Mouse (Mus musculus) heart, embryonic 15.5 days (tissue): ENCODE measurements around the gene I0C0044D17Rik. TPM values are rescaled to one million over a fixed set of nuclear protein-coding genes. Genes with fewer than 3 reads are reported as not detected.
A peak's percentile ranks its signal among the peaks of the same experiment; 100 is the strongest.

Experiments
- ATAC-seq: fragments of 200-750 bp; cut with Nextera tagmentation; replicated peaks from 2 replicates; pipeline ENCODE4 v1.8.0; 2017; ENCODE audit warnings: low read depth, moderate TSS enrichment; ENCODE audit not compliant: insufficient number of reproducible peaks, insufficient read depth, low FRiP score
- H3K27ac ChIP-seq: fragments of 300-500 bp; sonication (generic); 2 replicates; pipeline ENCODE4 v1.5.1; 2015; ENCODE audit warnings: mild to moderate bottlenecking, inconsistent platforms
- H3K27me3 ChIP-seq: fragments of 300-500 bp; sonication (generic); 2 replicates; pipeline ENCODE4 v1.6.1; 2015; ENCODE audit warnings: inconsistent platforms
- H3K36me3 ChIP-seq: fragments of 300-500 bp; sonication (generic); 2 replicates; pipeline ENCODE4 v1.6.1; 2015; ENCODE audit warnings: mild to moderate bottlenecking, inconsistent platforms
- H3K4me1 ChIP-seq: fragments of 300-500 bp; sonication (generic); replicated peaks from 2 replicates; pipeline ENCODE4 v1.6.1; 2015; ENCODE audit warnings: inconsistent platforms
- H3K4me2 ChIP-seq: fragments of 300-500 bp; sonication (generic); 2 replicates; pipeline ENCODE4 v1.6.1; 2015; ENCODE audit warnings: inconsistent platforms, mild to moderate bottlenecking, moderate library complexity
- H3K4me3 ChIP-seq: fragments of 300-500 bp; sonication (generic); 2 replicates; pipeline ENCODE4 v1.5.1; 2015; ENCODE audit warnings: mild to moderate bottlenecking, inconsistent platforms
- H3K9ac ChIP-seq: fragments of 300-500 bp; sonication (generic); 2 replicates; pipeline ENCODE4 v1.6.1; 2015; ENCODE audit warnings: mild to moderate bottlenecking, inconsistent platforms
- H3K9me3 ChIP-seq: fragments of 300-500 bp; sonication (generic); replicated peaks from 2 replicates; pipeline ENCODE4 v1.6.1; 2016; ENCODE audit warnings: inconsistent platforms
- WGBS: fragments of 180-500 bp; shearing (Covaris S2); methylation state at CpG from one replicate; pipeline ENCODE4 v1.1.7; 2015; ENCODE audit warnings: mixed read lengths; 5-methylcytosine and 5-hydroxymethylcytosine counted together
- polyA plus RNA-seq: library from polyadenylated mRNA; unstranded; fragments of >200 nt; fragmentation: Nextera tagmentation; extraction: Ambion mirVana; gene quantifications from 2 replicates; pipeline ENCODE4 v1.2.1, GENCODE M21; 2015

I0C0044D17Rik gene
- polyA plus RNA-seq, 1 experiment from 2014 or later: not detected

DNA sequence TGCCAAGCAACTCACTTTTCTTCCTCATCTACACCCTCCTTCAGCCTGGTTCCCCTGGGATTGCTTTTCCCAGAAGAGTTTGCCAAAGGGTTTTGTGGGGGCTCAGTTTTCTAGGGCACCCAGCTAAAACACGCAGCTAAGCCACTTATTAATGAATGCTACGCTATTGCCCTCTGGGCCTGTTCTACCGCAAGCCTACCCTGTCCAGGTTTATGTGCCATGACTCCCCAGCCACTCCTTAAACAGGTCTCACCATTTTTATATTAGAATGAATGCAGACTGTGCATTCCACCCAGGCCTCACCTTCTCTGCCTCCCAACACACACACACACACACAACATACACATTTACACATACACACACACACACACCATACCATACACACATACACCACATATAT is 593 bp downstream of the I0C0044D17Rik start:
- H3K27me3 ChIP-seq: peaks cover 8% of the 10 kb centered on the region; the same call in 1 of the 2 replicates
- H3K4me1 ChIP-seq: peaks cover 6% of the 10 kb centered on the region
- H3K27ac ChIP-seq: no peak overlapping the region
- H3K9me3 ChIP-seq: no peaks in the 10 kb centered on the region
- H3K4me3 ChIP-seq: no peak overlapping the region
- no peak for ATAC-seq
- no peak overlapping the region for H3K4me2 ChIP-seq
- 87% methylated on average over 3 of the region's 3 CpGs for WGBS
- H3K9ac ChIP-seq: no peak overlapping the region
- H3K36me3 ChIP-seq: no peaks in the 10 kb centered on the region

- Histone ChIP-seq H3K9ac (no peak overlapping the region), H3K4me2 (no peak overlapping the region), H3K4me1 (peaks cover 9% of the 10 kb centered on the region), H3K36me3 (no peaks in the 10 kb centered on the region), H3K27ac (no peak overlapping the region), H3K27me3 (peaks cover 8% of the 10 kb centered on the region; the same call in 1 of the 2 replicates), H3K9me3 (no peaks in the 10 kb centered on the region), H3K4me3 (no peak overlapping the region)
- WGBS: 51% methylated on average over 3 of the region's 3 CpGs
- ATAC-seq: no peak
Observed at GRCm38 (mm10) chr4:98822478-98822877, 1.2 kb downstream of the I0C0044D17Rik start.

- Histone ChIP-seq H3K36me3 (no peaks in the 10 kb centered on the region), H3K27ac (no peak overlapping the region), H3K27me3 (peaks cover 31% of the 10 kb centered on the region), H3K9ac (no peak overlapping the region), H3K4me3 (no peak overlapping the region), H3K4me1 (peaks cover 15% of the 10 kb centered on the region), H3K4me2 (no peak overlapping the region), H3K9me3 (no peaks in the 10 kb centered on the region)
- no peak for ATAC-seq
- 70% methylated on average over 10 of the region's 10 CpGs for WGBS
Observed at GRCm38 (mm10) chr4:98819216-98819755, 4.4 kb downstream of the I0C0044D17Rik start.

GRCm38 (mm10) chr4:98817184-98817911 is 6.3 kb downstream of the I0C0044D17Rik start, which contains the start of gene Kank4:
Gene Kank4, minus strand, starts transcription at chr4:98817537.
- WGBS: under 1% methylated on average over 65 of the region's 72 CpGs
- peak within 1 kb of the TSS; percentile 52 for H3K27ac ChIP-seq
- H3K27me3 ChIP-seq: peaks cover 31% of the 10 kb centered on the region
- H3K4me1 ChIP-seq: peaks cover 15% of the 10 kb centered on the region
- peak within 1 kb of the TSS; percentile 68 for H3K4me3 ChIP-seq
- H3K9me3 ChIP-seq: no peaks in the 10 kb centered on the region
- H3K9ac ChIP-seq: peak within 1 kb of the TSS; percentile 72
- H3K4me2 ChIP-seq: peak within 1 kb of the TSS; percentile 98
- no peaks in the 10 kb centered on the region for H3K36me3 ChIP-seq
- ATAC-seq: peak; percentile 73

- ATAC-seq: no peak; the same call in 1 of the 2 replicates
- Histone ChIP-seq H3K4me1 (peaks cover 15% of the 10 kb centered on the region), H3K36me3 (no peaks in the 10 kb centered on the region), H3K4me2 (peak overlapping the region; percentile 98), H3K4me3 (peak overlapping the region; percentile 68), H3K27me3 (peaks cover 31% of the 10 kb centered on the region), H3K9ac (peak overlapping the region; percentile 72), H3K9me3 (no peaks in the 10 kb centered on the region), H3K27ac (peak overlapping the region; percentile 35; the same call in 1 of the 2 replicates)
- WGBS: 3% methylated on average over 14 of the region's 14 CpGs
Observed at GRCm38 (mm10) chr4:98816807-98817183, 6.8 kb downstream of the I0C0044D17Rik start.

DNA sequence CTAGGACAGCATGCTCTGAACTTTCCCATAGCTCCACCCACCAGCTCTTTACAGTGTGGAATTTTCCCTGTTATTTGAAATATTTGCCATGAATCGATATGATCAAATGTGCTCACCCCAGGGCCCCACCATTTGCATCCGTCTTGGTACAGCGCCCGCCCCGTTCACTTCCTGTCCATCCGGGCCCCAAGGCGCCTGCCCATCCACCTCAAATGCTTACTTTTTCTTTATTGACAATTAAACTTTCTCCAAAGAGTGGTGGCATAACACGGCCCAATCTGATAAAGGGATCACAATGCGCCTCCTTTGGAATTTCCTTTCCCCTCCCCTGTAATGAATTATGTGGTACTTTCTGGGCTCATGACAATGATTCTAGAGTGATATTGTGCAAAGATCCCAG is 17.3 kb downstream of the I0C0044D17Rik start:
- no peak overlapping the region for H3K4me3 ChIP-seq
- no peak overlapping the region for H3K9ac ChIP-seq
- ATAC-seq: no peak
- no peaks in the 10 kb centered on the region for H3K36me3 ChIP-seq
- no peaks in the 10 kb centered on the region for H3K27me3 ChIP-seq
- H3K4me2 ChIP-seq: no peak overlapping the region
- no peaks in the 10 kb centered on the region for H3K9me3 ChIP-seq
- H3K27ac ChIP-seq: no peak overlapping the region
- H3K4me1 ChIP-seq: peaks cover 8% of the 10 kb centered on the region
- WGBS: 75% methylated on average over 9 of the region's 9 CpGs

DNA sequence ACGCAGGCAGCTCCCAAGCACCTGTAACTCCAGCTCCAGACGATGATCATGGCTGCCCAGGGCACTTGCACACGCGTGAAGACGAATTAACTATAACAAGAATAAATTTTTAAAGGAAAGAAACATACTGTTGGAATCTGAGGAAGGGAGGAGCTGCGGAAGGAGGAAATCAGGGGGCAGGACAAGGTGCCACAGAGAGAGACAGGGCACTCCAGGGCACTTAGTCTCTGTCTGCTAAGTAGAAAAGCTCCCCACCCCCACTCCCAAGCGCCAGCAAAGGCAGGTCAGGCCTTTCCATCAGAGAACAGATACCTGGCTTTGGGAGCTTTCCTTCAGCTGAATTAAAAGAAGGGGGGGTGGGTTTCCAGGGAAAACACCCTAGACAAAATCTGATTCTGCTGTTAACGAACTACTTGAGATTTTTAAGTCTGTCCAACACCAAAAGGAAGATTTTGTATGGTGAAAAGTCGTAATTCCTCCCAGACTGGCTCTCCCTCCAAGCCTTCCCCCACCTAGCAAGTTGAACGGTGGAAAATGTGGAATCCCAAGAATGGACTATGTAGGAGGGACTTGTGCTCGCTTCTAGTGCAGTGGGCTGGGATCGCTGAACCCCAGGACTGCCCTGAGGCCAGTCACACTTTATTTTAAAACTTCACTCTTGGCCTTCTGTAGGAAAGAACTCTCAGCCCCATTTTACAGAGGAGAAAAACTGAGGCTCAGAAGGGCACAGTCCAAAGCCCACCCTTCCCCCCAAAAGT is 18.2 kb downstream of the I0C0044D17Rik start:
- no peak overlapping the region for H3K4me3 ChIP-seq
- no peaks in the 10 kb centered on the region for H3K36me3 ChIP-seq
- peaks cover 11% of the 10 kb centered on the region for H3K4me1 ChIP-seq
- H3K27ac ChIP-seq: no peak overlapping the region
- ATAC-seq: no peak
- no peak overlapping the region for H3K9ac ChIP-seq
- no peaks in the 10 kb centered on the region for H3K9me3 ChIP-seq
- H3K27me3 ChIP-seq: no peaks in the 10 kb centered on the region
- no peak overlapping the region for H3K4me2 ChIP-seq
- WGBS: 48% methylated on average over 12 of the region's 12 CpGs

- H3K27me3 ChIP-seq: no peaks in the 10 kb centered on the region
- no peaks in the 10 kb centered on the region for H3K9me3 ChIP-seq
- no peaks in the 10 kb centered on the region for H3K36me3 ChIP-seq
- no peak overlapping the region for H3K9ac ChIP-seq
- H3K27ac ChIP-seq: no peak overlapping the region
- WGBS: 77% methylated on average over 7 of the region's 7 CpGs
- no peak overlapping the region for H3K4me3 ChIP-seq
- peaks cover 11% of the 10 kb centered on the region for H3K4me1 ChIP-seq
- no peak overlapping the region for H3K4me2 ChIP-seq
- ATAC-seq: no peak
Observed at GRCm38 (mm10) chr4:98804476-98805134, 19.0 kb downstream of the I0C0044D17Rik start.

GRCm38 (mm10) chr4:98801775-98802174 is 21.9 kb downstream of the I0C0044D17Rik start:
- ATAC-seq: no peak
- no peak overlapping the region for H3K4me3 ChIP-seq
- H3K9me3 ChIP-seq: no peaks in the 10 kb centered on the region
- H3K4me2 ChIP-seq: no peak overlapping the region
- WGBS: 82% methylated on average over 11 of the region's 11 CpGs
- no peak overlapping the region for H3K9ac ChIP-seq
- no peak overlapping the region for H3K27ac ChIP-seq
- peaks cover 21% of the 10 kb centered on the region for H3K4me1 ChIP-seq
- no peaks in the 10 kb centered on the region for H3K36me3 ChIP-seq
- no peaks in the 10 kb centered on the region for H3K27me3 ChIP-seq

DNA sequence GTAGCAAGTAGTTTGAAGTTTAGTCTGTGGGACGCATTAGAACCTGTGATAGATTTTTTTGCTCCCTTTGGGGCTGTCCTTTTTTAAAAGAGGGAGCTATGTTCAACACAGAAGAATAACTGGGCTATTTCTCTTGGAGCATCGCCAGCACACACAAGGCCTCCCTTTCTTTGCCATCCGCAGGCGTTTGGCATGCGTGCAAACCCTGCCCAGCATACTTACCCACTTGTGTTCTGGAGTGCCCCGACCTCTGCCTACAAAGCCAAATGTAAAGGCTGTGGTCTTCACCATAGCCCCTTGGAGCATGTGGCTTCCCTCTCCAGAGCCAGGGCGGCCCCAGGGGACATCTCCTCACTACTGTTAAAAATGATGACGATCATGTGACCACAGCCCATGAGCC is 22.8 kb downstream of the I0C0044D17Rik start:
- Histone ChIP-seq H3K9ac (no peak overlapping the region), H3K4me2 (no peak overlapping the region), H3K4me3 (no peak overlapping the region), H3K36me3 (no peaks in the 10 kb centered on the region), H3K4me1 (peaks cover 26% of the 10 kb centered on the region), H3K27me3 (no peaks in the 10 kb centered on the region), H3K9me3 (no peaks in the 10 kb centered on the region), H3K27ac (no peak overlapping the region)
- 63% methylated on average over 8 of the region's 8 CpGs for WGBS
- no peak for ATAC-seq
